Mouse (Mus musculus) liver, embryonic 11.5 days (tissue): ENCODE data around the gene 4930558C23Rik. TPM values are rescaled to one million over a fixed set of nuclear protein-coding genes. Genes with fewer than 3 reads are reported as not detected.
"Not testable (repeated sequence)": the region's sequence is repeated elsewhere in the genome, so short reads cannot be mapped to it uniquely, and the experiment has no call there.

Experiments
- ATAC-seq: fragments of 200-750 bp; cut with Nextera tagmentation; replicated peaks from 2 replicates; pipeline ENCODE4 v1.8.0; 2017; ENCODE audit warnings: moderate number of reproducible peaks, mild to moderate bottlenecking, moderate TSS enrichment, moderate library complexity; ENCODE audit not compliant: low FRiP score
- DNase-seq: peaks from one replicate; pipeline ENCODE4 v3.0.0-alpha.2; 2017; ENCODE audit warnings: low spot score
- H3K27ac ChIP-seq: fragments of 300-500 bp; sonication (generic); 2 replicates; pipeline ENCODE4 v1.5.1; 2014; ENCODE audit warnings: mild to moderate bottlenecking, low read depth, low read length, control low read depth
- H3K27me3 ChIP-seq: fragments of 300-500 bp; sonication (generic); replicated peaks from 2 replicates; pipeline ENCODE4 v1.6.1; 2014; ENCODE audit warnings: low read length, mixed read lengths; ENCODE audit not compliant: control insufficient read depth, insufficient read depth
- H3K36me3 ChIP-seq: fragments of 300-500 bp; sonication (generic); 2 replicates; pipeline ENCODE4 v1.6.1; 2014; ENCODE audit warnings: mild to moderate bottlenecking, low read length, moderate library complexity, mixed read lengths; ENCODE audit not compliant: control insufficient read depth, insufficient read depth
- H3K4me1 ChIP-seq: fragments of 300-500 bp; sonication (generic); replicated peaks from 2 replicates; pipeline ENCODE4 v1.6.1; 2014; ENCODE audit warnings: low read length, mixed read lengths; ENCODE audit not compliant: control insufficient read depth, insufficient read depth
- H3K4me2 ChIP-seq: fragments of 300-500 bp; sonication (generic); 2 replicates; pipeline ENCODE4 v1.6.1; 2014; ENCODE audit warnings: mild to moderate bottlenecking, control low read depth, moderate library complexity
- H3K4me3 ChIP-seq: fragments of 300-500 bp; sonication (generic); 2 replicates; pipeline ENCODE4 v1.5.1; 2014; ENCODE audit warnings: low read depth, low read length, control low read depth
- H3K9ac ChIP-seq: fragments of 300-500 bp; sonication (generic); 2 replicates; pipeline ENCODE4 v1.6.1; 2014; ENCODE audit warnings: low read depth, low read length, control low read depth
- H3K9me3 ChIP-seq: fragments of 300-500 bp; sonication (generic); 2 replicates; pipeline ENCODE4 v1.6.1; 2016; ENCODE audit warnings: low read length, inconsistent platforms, mixed read lengths; ENCODE audit not compliant: control insufficient read depth
- WGBS: fragments of 180-500 bp; shearing (Covaris S2); extraction: QIAGEN DNeasy Blood & Tissue Kit; methylation state at CpG from one replicate; pipeline ENCODE4 v1.1.7; 2014; 5-methylcytosine and 5-hydroxymethylcytosine counted together
- polyA plus RNA-seq: library from polyadenylated mRNA; unstranded; fragments of >200 nt; fragmentation: Nextera tagmentation; extraction: Ambion mirVana; gene quantifications from 2 replicates; pipeline ENCODE4 v1.2.1, GENCODE M21; 2014

The 4930558C23Rik gene
- not detected in 2 replicates for polyA plus RNA-seq

GRCm38 (mm10) chr3:95402741-95403140 is at the start of gene 4930558C23Rik:
Gene 4930558C23Rik (minus strand): TSS chr3:95402841.
- no peak for ATAC-seq
- WGBS = 80% methylated on average over 3 of the region's 3 CpGs

GRCm38 (mm10) chr3:95450915-95451314 is 48.3 kb upstream of the 4930558C23Rik start:
- 92% methylated on average over 3 of the region's 3 CpGs for WGBS

More at GRCm38 (mm10) chr3:95402741-95403140, at the start of gene 4930558C23Rik:
- H3K36me3 ChIP-seq = no peaks in the 10 kb centered on the region
- H3K27me3 ChIP-seq = no peaks in the 10 kb centered on the region
- H3K9me3 ChIP-seq = no peaks in the 10 kb centered on the region
- H3K9ac ChIP-seq = no peak within 1 kb of the TSS
- no peak for DNase-seq
- H3K4me2 ChIP-seq = no peak within 1 kb of the TSS
- no peak within 1 kb of the TSS for H3K4me3 ChIP-seq
- no peaks in the 10 kb centered on the region for H3K4me1 ChIP-seq
- no peak within 1 kb of the TSS for H3K27ac ChIP-seq

DNA sequence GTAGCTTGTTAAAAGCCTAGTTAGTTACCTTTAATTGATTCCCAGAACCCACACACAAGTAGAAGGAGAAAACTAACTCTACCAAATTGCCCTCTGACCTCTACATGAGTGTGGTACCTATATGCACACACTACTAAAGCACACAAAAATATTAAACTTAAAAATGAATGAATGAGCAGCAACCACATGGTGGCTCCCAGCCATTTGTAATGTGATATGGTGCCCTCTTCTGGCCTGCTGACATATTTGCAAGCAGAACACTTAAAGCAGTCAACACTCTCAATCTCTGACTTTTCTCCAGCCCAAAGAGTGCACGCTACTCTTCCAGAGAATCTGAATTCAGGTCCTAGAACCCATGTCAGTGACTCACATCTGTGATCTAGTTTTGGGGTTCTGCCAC is 47.8 kb upstream of the 4930558C23Rik start:
- no peak overlapping the region for H3K4me3 ChIP-seq
- H3K4me1 ChIP-seq = no peaks in the 10 kb centered on the region
- no peak overlapping the region for H3K9ac ChIP-seq
- H3K36me3 ChIP-seq = peaks cover 9% of the 10 kb centered on the region
- no peak overlapping the region for H3K4me2 ChIP-seq
- WGBS = 47% methylated on average over 1 of the region's 1 CpGs
- H3K27ac ChIP-seq = no peak overlapping the region
- H3K27me3 ChIP-seq = no peaks in the 10 kb centered on the region
- DNase-seq (no peak), ATAC-seq (no peak)
- H3K9me3 ChIP-seq = no peaks in the 10 kb centered on the region

More at GRCm38 (mm10) chr3:95450915-95451314, 48.3 kb upstream of the 4930558C23Rik start:
- Histone ChIP-seq H3K4me3 (no peak overlapping the region), H3K36me3 (peaks cover 9% of the 10 kb centered on the region), H3K9ac (no peak overlapping the region), H3K4me2 (no peak overlapping the region), H3K27ac (no peak overlapping the region), H3K27me3 (no peaks in the 10 kb centered on the region), H3K9me3 (no peaks in the 10 kb centered on the region), H3K4me1 (no peaks in the 10 kb centered on the region)
- ATAC-seq (no peak), DNase-seq (no peak)

DNA sequence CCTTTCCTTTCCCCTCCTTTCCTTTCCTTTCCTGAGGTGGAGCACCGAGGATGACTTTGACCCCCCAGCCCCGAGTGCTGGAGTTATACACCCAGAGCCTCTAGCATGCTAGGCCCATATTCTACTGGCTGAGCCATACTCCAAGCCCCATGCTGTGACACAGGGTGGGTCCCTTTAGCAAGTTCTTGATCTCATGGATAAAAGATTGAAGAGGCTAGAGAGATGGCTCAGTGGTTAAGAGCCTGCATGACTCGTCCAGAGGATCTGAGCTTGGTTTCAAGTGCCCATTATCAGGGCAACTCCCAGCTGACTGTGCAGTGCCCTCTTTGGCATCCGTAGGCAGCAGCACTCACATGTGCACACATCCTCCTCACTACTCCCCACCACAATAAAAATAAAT is 42.7 kb upstream of the 4930558C23Rik start:
- Histone ChIP-seq H3K9ac (no peak overlapping the region), H3K9me3 (no peaks in the 10 kb centered on the region), H3K27me3 (no peaks in the 10 kb centered on the region), H3K27ac (no peak overlapping the region), H3K4me2 (no peak overlapping the region), H3K4me1 (no peaks in the 10 kb centered on the region), H3K4me3 (no peak overlapping the region), H3K36me3 (peaks cover 4% of the 10 kb centered on the region; the same call in 1 of the 2 replicates)
- ATAC-seq = no peak
- no peak for DNase-seq
- WGBS = 80% methylated on average over 4 of the region's 4 CpGs

GRCm38 (mm10) chr3:95442406-95443117 is 39.9 kb upstream of the 4930558C23Rik start:
- 98% methylated on average over 5 of the region's 5 CpGs for WGBS
- DNase-seq (no peak), ATAC-seq (no peak)
- peaks cover 10% of the 10 kb centered on the region; the same call in 1 of the 2 replicates for H3K36me3 ChIP-seq
- H3K27ac ChIP-seq = no peak overlapping the region
- no peak overlapping the region for H3K4me2 ChIP-seq
- H3K4me1 ChIP-seq = no peaks in the 10 kb centered on the region
- H3K4me3 ChIP-seq = no peak overlapping the region
- H3K27me3 ChIP-seq = no peaks in the 10 kb centered on the region
- no peaks in the 10 kb centered on the region for H3K9me3 ChIP-seq
- H3K9ac ChIP-seq = no peak overlapping the region

GRCm38 (mm10) chr3:95439670-95440069 is 37.0 kb upstream of the 4930558C23Rik start:
- Histone ChIP-seq H3K4me3 (no peak overlapping the region), H3K27me3 (no peaks in the 10 kb centered on the region), H3K9ac (no peak overlapping the region), H3K27ac (no peak overlapping the region), H3K4me2 (no peak overlapping the region), H3K9me3 (no peaks in the 10 kb centered on the region), H3K36me3 (peaks cover 13% of the 10 kb centered on the region; the same call in 1 of the 2 replicates), H3K4me1 (0 out of 2 replicates have a peak, but pooled peaks cover 2% of the 10 kb centered on the region)
- DNase-seq (no peak), ATAC-seq (no peak)

DNA sequence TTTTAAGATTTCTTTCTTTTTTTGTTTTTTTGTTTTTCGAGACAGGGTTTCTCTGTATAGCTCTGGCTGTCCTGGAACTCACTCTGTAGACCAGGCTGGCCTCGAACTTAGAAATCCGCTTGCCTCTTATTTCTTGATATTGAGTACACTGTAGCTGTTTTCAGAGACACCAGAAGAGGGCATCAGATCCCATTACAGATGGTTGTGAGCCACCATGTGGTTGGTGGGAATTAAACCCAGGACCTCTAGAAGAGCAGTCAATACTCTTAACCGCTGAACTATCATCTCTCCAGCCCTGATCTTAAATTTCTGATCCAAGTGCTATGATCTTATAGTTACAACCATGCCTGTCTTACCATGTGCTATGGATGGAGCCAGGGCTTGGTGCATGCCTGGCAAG is 36.0 kb upstream of the 4930558C23Rik start:
- not testable (repeated sequence) for H3K27me3 ChIP-seq, H3K4me2 ChIP-seq, H3K4me1 ChIP-seq, DNase-seq, ATAC-seq, H3K9me3 ChIP-seq, H3K9ac ChIP-seq, H3K27ac ChIP-seq, H3K4me3 ChIP-seq
- H3K36me3 ChIP-seq = peaks cover 13% of the 10 kb centered on the region; the same call in 1 of the 2 replicates
- 92% methylated on average over 4 of the region's 4 CpGs for WGBS

DNA sequence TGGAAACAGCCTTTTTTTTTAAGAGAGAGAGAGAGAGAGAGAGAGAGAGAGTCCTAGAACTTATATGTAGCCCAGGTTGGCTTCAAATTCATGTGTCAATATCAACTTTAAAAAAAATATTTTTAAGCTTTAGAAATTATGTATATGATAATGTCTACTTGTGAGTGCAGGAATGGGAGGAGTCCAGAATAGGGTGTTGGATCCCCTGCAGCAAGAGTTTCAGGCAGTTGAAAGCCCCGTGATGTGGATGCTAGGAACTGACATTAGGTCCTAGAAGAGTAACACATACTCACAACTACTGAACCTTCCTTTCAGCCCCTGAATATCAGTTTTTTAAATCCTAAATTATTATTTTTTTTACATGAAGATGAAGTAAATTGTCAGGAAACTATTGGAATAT is 32.9 kb upstream of the 4930558C23Rik start:
- ATAC-seq (no peak), DNase-seq (no peak)
- Histone ChIP-seq H3K27ac (no peak overlapping the region), H3K4me3 (peak overlapping the region; percentile 83), H3K4me1 (0 out of 2 replicates have a peak, but pooled peaks cover 2% of the 10 kb centered on the region), H3K9ac (no peak overlapping the region), H3K4me2 (peak overlapping the region; percentile 85), H3K9me3 (no peaks in the 10 kb centered on the region), H3K27me3 (no peaks in the 10 kb centered on the region), H3K36me3 (peaks cover 13% of the 10 kb centered on the region; the same call in 1 of the 2 replicates)
- 64% methylated on average over 1 of the region's 1 CpGs for WGBS

DNA sequence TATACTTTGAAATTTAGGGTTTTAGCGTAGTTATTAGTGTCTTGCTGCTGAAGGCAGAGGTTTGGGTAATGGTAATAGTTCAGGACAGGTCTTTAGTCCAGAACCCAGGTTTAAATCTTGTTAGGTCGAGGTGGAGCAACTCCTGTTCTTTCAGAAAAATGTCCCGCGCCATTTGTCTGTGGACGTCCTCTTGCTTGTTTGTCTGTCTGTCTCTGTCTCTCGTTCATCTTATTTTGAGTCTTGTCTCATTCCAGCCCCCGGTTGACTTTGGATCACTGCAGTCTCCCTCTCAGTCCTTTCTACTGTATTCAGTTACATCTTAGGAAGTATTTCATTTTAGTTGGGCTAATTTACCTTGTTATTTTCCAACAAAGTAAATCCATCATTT is 32.3 kb upstream of the 4930558C23Rik start:
- H3K4me2 ChIP-seq = peak overlapping the region; percentile 85
- ATAC-seq = no peak
- H3K27ac ChIP-seq = peak overlapping the region; percentile 77
- H3K9ac ChIP-seq = peak overlapping the region; percentile 84
- WGBS = 2% methylated on average over 7 of the region's 7 CpGs
- peak overlapping the region; percentile 83 for H3K4me3 ChIP-seq
- no peaks in the 10 kb centered on the region for H3K27me3 ChIP-seq
- H3K36me3 ChIP-seq = peaks cover 13% of the 10 kb centered on the region; the same call in 1 of the 2 replicates
- 0 out of 2 replicates have a peak, but pooled peaks cover 2% of the 10 kb centered on the region for H3K4me1 ChIP-seq
- H3K9me3 ChIP-seq = no peaks in the 10 kb centered on the region
- no peak for DNase-seq
